Mouse (Mus musculus) urinary bladder, postnatal 25 days (tissue): ENCODE measurements around the gene Llph.
A peak's percentile ranks its signal among the peaks of the same experiment; 100 is the strongest.

Experiments
- DNase-seq: peaks from one replicate; pipeline ENCODE4 v3.0.0; 2022; ENCODE audit warnings: low spot score

Gene Llph

DNA sequence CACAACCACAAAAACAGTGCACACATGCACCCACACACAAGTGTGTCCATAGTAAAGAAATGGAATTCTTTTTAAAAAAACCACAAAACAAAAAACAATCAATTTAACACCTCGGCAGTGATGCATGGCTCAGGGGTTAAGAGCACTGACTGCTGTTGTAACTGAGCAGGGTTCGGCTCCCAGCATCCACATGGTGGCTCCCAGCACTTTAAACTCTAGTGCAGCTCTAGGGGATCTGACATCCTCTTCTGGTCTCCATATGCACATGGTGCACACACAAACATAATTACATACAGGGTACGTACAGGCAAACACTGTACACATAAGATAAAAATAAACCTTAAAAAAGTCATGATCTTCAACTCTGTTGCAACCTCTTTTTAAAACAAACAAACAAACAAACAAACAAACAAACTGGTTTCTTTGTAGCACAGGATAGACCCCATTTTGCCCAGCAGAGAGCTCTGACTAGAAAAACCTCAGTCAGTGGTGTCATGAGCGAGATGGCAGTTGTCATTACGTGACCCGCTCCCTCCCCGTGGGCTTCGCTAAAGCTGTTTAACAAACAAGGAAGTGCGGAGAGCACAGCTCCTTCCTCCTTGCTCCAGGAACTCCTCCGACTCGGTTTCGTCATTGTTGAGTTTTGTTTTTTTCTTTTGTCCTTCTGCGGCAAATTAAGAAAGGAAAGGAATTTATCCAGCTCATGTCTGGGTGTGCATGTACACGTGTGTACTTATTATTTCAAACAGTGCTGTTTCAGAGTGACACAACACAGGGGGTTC lies 7.1 kb upstream of the Llph start:
- DNase-seq, result no peak

DNA sequence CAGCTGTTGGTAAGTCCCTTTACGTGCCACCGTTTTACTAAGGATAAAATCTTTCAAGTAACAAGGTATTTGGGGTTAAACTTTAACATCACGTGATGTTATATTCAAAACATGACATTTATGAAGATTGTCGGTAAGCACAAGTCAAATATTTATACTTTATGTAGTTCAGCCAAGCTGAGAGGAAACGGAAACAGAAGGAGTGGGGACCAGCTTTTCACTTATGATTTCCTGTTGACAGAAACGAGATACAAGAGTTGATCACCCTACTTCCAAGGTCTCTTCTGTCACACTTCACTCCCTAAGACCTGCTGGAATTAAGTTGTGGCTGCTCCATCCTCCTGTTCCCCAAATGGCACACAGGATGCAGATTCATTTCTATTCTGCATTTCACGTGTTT lies 6.1 kb upstream of the Llph start:
- no peak for DNase-seq

GRCm38 (mm10) chr10:120231718-120232117 lies 4.8 kb downstream of the Llph start:
- peak; percentile 65 for DNase-seq

GRCm38 (mm10) chr10:120233655-120234367 lies 6.9 kb downstream of the Llph start:
- peak; percentile 63 for DNase-seq

DNA sequence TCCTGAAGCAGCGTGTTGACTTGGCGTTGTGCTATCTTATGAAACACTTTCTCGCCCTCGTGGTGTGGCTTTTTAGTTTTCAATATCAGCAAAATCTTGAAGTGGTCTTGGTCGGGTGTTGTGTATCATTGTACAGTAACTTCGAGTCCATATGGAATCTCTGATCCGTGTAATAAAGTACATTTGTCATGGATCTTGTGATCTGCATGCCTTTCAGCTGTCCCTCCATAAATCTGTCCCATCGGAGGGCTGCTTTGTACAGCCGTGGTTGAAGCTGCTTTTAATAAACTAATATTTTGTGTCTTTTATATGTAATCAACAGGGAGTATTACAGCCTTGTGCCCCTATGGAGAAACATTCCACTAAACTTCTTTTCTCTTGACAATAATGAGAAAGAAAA lies 10.0 kb downstream of the Llph start:
- no peak for DNase-seq

DNA sequence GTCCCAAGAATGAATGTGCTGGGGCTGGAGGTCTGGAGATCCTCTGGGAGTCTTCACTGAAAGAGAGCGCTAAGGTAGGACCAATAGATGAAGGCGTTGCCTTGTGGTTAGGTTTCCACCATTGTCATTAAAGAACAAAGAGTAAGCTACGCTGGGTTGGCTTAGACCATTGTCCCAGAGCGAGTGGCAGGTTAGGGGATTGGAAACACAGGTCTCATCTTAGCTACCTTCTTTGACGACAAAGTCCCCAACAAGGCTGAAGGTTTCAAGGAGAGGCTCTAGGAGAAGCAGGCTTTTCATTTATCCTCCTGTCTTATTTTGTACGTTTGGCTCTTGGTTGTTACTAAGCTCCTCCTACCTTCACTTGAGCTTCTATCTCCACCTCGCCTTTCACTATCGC lies 11.4 kb downstream of the Llph start:
- no peak for DNase-seq

GRCm38 (mm10) chr10:120239476-120239875 lies 12.6 kb downstream of the Llph start:
- no peak for DNase-seq

DNA sequence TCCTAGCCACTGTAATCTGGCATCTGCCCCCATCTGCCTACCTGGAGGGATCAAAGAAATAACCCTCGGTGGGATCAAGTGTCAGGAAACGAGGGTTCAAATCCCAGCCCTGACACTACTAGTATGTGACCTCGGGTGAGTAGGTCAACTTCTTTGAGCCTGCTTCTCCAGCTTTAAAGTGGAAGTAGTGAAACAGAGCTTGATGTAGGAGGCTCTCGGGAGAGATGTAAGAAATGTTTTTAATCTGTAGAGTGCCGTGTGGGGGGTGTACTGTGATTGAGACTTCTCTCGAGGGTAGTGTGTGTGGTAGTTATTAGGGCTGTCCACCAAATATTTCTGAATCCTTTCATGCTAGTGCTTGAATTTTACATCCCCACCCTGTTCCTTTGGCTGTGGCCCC lies 15.6 kb downstream of the Llph start:
- DNase-seq, result no peak

- DNase-seq, result no peak
These were observed 18.8 kb downstream of the Llph start for GRCm38 (mm10) chr10:120245681-120246080.

DNA sequence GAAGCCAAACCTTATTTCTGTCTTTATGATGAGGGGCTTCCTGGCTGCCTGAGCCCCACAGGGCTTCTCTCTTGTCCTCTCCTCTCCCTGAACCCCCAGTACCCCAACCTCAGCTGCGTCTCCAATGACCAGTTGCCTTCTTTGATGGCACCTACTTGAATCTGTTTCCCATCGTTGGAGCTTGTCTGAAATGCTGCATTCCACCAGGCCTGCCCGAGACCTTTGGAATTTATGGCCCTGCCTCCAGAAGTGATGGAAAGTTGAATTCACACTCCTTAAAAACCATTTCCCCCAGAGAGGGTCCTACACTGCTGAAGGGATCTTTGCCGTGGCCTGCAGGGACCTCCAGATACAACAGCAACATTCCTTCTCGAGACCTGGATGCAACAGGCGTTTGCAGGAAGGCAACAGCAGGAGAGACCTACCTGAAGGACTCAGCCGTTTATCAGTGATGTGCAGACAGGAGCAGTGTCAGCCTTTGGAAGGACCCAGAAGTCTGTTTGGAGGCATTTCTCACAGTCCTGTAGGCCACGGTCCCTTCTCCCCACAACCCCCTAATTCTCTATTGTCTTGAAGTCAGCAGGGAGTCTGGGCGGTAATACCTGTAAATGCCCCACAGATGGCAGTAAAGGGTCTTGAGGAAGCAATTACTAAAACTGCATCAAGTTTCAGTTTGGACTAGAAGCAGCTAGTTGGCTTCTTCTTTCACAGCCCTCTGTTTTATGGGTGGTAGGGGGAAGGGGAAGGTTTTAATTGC lies 20.3 kb downstream of the Llph start:
- DNase-seq, result peak; percentile 13

- DNase-seq, result no peak
These were observed 24.2 kb downstream of the Llph start for GRCm38 (mm10) chr10:120250911-120251683.

DNA sequence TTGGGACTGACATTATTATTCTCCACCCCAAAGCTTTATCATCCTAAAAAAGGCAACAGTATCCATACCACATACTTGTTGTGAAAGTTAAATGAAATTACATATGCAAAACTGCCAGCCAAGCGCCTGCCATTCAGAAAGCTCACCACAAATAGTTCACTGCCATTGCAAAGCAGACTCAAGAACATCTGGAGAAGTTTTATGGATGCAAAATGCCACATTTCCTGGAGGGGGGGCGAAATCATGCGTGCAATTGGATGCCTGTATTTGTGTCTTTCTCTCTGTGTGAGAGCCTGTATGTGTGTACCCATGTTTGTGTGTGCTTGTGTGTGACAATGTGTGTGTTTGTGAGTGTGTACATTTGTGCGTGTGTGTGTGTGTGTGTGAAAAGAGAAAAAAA lies 24.9 kb downstream of the Llph start:
- DNase-seq, result no peak

- no peak for DNase-seq
These were observed 25.9 kb downstream of the Llph start for GRCm38 (mm10) chr10:120252800-120253199.

GRCm38 (mm10) chr10:120257231-120257630 lies 30.4 kb downstream of the Llph start:
- peak; percentile 19 for DNase-seq

DNA sequence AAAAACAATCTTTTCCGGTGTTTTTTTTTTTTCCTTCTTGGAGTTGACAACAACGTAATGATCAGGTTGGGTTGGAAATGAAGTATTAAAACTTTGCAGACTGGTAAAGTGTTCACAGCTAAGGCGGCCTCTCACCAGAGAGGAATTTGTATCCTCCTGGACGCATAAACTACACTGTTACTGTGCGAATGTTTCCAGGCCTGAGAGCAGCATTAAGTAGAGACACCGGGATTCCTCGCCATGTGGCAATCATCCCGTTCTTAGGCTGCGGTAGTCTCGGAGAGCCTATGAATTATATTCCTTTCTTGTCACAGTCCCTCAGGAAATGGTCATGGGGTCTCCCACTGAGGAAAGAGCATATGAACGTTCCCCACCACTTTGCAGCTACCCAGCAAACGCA lies 40.9 kb downstream of the Llph start:
- DNase-seq, result no peak

DNA sequence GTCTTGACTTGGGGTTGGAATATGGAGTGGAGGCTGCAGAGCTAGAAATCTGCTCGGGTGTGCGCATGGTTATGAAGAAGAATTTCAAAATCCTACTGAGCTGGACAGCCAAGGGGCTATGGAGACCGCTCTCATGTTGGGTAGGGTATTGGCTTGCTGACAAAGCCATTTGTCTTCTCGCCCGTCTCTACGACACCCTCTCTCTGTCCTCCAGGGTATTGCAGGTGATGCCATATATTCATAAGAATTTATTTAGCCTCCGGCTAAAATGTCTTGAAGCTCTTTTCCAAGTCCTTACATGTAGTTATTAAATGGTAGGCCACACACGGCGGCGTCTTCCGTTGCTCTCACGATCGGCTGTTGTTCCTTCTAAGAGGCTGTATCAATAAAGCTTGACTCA lies 43.1 kb downstream of the Llph start:
- DNase-seq, result no peak

DNA sequence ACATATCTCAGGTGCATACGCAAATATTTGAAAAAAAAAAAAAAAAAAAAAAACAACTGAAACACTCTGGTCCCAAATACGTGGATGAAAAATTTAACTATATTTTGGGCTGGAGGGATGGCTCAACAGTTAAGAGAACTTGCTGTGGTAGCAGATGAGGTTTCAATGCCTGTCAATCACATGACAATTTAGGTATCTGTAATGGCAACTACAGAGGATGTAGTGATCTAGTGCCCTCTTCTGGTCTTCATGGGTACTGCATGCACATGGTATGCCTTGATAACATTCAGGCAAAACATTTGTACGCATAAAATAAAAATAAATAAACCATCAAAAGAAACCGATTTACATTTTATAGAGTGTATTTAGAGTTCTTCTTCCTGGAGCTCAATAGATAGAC lies 43.9 kb downstream of the Llph start:
- peak; percentile 42 for DNase-seq

DNA sequence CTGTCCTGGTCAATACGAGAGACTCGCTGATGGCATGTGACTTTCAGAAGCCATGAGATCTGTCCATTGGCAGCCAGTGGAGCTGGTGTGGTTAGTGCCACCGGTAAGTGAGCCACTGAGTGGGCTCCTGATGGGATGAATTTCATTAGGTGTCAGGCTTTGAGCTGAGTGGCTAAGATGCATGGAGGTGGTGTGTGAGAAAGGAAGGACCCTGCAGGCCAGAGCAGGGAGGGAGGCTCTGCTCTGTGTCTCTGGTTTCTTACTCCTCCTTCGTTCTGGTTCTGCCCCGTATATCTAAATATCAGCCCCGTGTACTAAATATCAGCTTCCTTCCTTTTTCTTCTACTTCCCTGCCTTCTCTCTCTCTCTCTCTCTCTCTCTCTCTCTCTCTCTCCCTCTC lies 44.4 kb downstream of the Llph start:
- no peak for DNase-seq

DNA sequence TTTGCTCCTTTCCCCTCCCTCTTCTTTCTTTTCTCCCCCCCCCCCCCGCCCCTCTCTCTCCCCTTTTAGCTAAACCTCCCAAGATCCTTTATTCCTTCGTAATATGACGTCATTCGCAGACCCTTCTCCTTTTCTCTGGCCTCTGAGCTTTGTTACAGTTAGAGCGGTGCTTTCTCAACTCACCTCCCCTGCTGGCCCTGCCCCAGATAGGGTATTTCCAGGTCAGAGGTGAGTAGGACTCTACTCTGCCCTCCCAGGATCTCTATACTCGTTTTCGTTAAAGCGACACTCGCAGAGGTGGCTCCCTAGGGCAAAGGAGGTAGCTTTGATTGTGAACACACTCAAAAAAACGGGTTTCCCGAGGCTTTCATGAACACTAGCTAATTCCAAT lies 45.0 kb downstream of the Llph start:
- DNase-seq, result no peak

- DNase-seq, result no peak
These were observed 45.5 kb downstream of the Llph start for GRCm38 (mm10) chr10:120272270-120272883.

DNA sequence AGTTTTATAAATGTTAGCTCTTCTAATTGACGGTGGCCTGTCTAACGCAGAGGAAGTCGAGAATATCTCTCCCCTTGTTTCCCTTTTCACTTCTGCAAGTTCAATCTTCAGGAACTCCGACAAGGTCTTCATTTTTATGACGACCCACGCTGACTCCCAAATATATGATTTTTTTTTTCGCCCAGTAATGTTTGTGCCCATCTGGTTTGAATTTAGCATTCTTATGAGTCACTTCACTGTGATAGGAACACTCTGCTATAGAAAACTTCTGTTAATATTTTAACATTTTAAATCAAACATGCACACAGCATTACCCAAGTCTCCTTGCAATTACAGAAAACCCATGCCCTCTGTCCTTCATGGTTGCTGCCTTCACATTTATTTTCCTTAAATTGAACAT lies 46.5 kb downstream of the Llph start:
- no peak for DNase-seq
